Mouse (Mus musculus) heart, postnatal 0 days (tissue): ENCODE data around the gene Nsmf. TPM values are rescaled to one million over a fixed set of nuclear protein-coding genes. Genes with fewer than 3 reads are reported as not detected.

Source experiments
- ATAC-seq: fragments of 200-750 bp; cut with Nextera tagmentation; 2 replicates; pipeline ENCODE4 v1.8.0; 2017; ENCODE audit warnings: low read depth, moderate number of reproducible peaks, moderate library complexity; ENCODE audit not compliant: insufficient read depth
- DNase-seq: peaks from one replicate; pipeline ENCODE4 v3.0.0-alpha.2; 2016; ENCODE audit warnings: low spot score
- H3K27ac ChIP-seq: fragments of 300-500 bp; sonication (generic); 2 replicates; pipeline ENCODE4 v1.5.1; 2014; ENCODE audit warnings: low read depth, mild to moderate bottlenecking
- H3K27me3 ChIP-seq: fragments of 300-500 bp; sonication (generic); 2 replicates; pipeline ENCODE4 v1.6.1; 2014; ENCODE audit warnings: low read length, mixed read lengths; ENCODE audit not compliant: control insufficient read depth, insufficient read depth
- H3K36me3 ChIP-seq: fragments of 300-500 bp; sonication (generic); replicated peaks from 2 replicates; pipeline ENCODE4 v1.6.1; 2014; ENCODE audit warnings: low read length, mixed read lengths; ENCODE audit not compliant: control insufficient read depth, insufficient read depth
- H3K4me1 ChIP-seq: fragments of 300-500 bp; sonication (generic); 2 replicates; pipeline ENCODE4 v1.6.1; 2014; ENCODE audit warnings: antibody characterized with exemption; ENCODE audit not compliant: control insufficient read depth, insufficient read depth
- H3K4me2 ChIP-seq: fragments of 300-500 bp; sonication (generic); 2 replicates; pipeline ENCODE4 v1.6.1; 2014; ENCODE audit warnings: low read depth, mild to moderate bottlenecking, low read length, moderate library complexity
- H3K4me3 ChIP-seq: fragments of 300-500 bp; sonication (generic); 2 replicates; pipeline ENCODE4 v1.5.1; 2014; ENCODE audit warnings: low read depth, low read length
- H3K9ac ChIP-seq: fragments of 300-500 bp; sonication (generic); replicated peaks from 2 replicates; pipeline ENCODE4 v1.6.1; 2014; ENCODE audit warnings: low read depth, low read length, mixed read lengths
- H3K9me3 ChIP-seq: fragments of 300-500 bp; sonication (generic); replicated peaks from 2 replicates; pipeline ENCODE4 v1.6.1; 2016; ENCODE audit warnings: low read length; ENCODE audit not compliant: control insufficient read depth
- CTCF ChIP-seq: IDR thresholded peaks from 2 replicates; pipeline ENCODE4 v1.5.1; 2016; ENCODE audit warnings: antibody characterized with exemption, control low read depth, low read depth
- EP300 ChIP-seq: IDR thresholded peaks from 2 replicates; pipeline ENCODE4 v1.6.1; 2016; ENCODE audit warnings: antibody characterized with exemption, low read depth
- WGBS: fragments of 180-500 bp; shearing (Covaris S2); extraction: QIAGEN DNeasy Blood & Tissue Kit; methylation state at CpG from one replicate; pipeline ENCODE4 v1.1.7; 2014; 5-methylcytosine and 5-hydroxymethylcytosine counted together
- polyA plus RNA-seq: library from polyadenylated mRNA; unstranded; fragments of >200 nt; fragmentation: Nextera tagmentation; extraction: Ambion mirVana; gene quantifications from 2 replicates; pipeline ENCODE4 v1.2.1, GENCODE M21; 2015
- total RNA-seq: library from RNA; depleted of rRNA; stranded (reverse); fragments of >200 nt; gene quantifications from 2 replicates; pipeline ENCODE4 v1.2.3, GENCODE M21; 2014; ENCODE audit warnings: low replicate concordance

Gene Nsmf
- total and polyA plus RNA-seq, 2 experiments from 2014 or later = 33.5 to 86.7 TPM

- H3K27ac ChIP-seq = no peak overlapping the region
- no peak overlapping the region for H3K4me2 ChIP-seq
- peaks cover 15% of the 10 kb centered on the region; the same call in 1 of the 2 replicates for H3K27me3 ChIP-seq
- H3K36me3 ChIP-seq = no peaks in the 10 kb centered on the region
- DNase-seq (no peak), ATAC-seq (no peak)
- no peak overlapping the region for H3K4me3 ChIP-seq
- H3K4me1 ChIP-seq = no peaks in the 10 kb centered on the region
- TF ChIP-seq CTCF = no peak
- TF ChIP-seq EP300 = no peak
- no peak overlapping the region for H3K9ac ChIP-seq
- 58% methylated on average over 3 of the region's 3 CpGs for WGBS
- no peaks in the 10 kb centered on the region for H3K9me3 ChIP-seq
Observed at GRCm38 (mm10) chr2:25098005-25098615, 44.0 kb downstream of the Nsmf start.

GRCm38 (mm10) chr2:25098956-25099355, 44.8 kb downstream of the Nsmf start:
- H3K9ac ChIP-seq = no peak overlapping the region
- H3K9me3 ChIP-seq = no peaks in the 10 kb centered on the region
- H3K4me3 ChIP-seq = no peak overlapping the region
- H3K27me3 ChIP-seq = 0 out of 2 replicates have a peak, but pooled peaks cover 9% of the 10 kb centered on the region
- H3K4me1 ChIP-seq = no peaks in the 10 kb centered on the region
- no peaks in the 10 kb centered on the region for H3K36me3 ChIP-seq
- TF ChIP-seq EP300 (no peak), CTCF (peak; percentile 66)
- H3K27ac ChIP-seq = no peak overlapping the region
- 41% methylated on average over 5 of the region's 5 CpGs for WGBS
- H3K4me2 ChIP-seq = no peak overlapping the region
- peak; percentile 34 for DNase-seq
- peak; percentile 74 for ATAC-seq

DNA sequence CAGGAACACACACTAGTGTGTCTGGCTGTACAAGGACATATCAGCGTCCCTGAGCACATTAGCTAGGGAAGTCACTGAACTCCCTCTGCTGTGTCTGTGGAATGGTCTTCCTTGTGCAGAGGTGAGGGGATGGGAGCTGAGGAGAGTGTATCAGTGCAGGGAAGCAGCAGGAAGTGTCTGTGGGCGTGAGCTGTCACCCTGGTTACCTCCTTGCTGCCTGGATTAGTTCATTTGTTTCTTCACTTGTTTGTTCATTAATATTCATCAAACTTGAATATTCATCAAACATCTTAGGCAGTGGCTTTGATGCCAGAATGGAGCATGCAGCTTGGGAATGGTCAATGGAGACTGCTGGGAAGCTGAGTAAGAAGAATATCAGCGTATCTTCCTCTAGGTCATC, 45.5 kb downstream of the Nsmf start:
- H3K4me3 ChIP-seq = no peak overlapping the region
- H3K9ac ChIP-seq = no peak overlapping the region
- no peaks in the 10 kb centered on the region for H3K36me3 ChIP-seq
- no peak overlapping the region for H3K4me2 ChIP-seq
- no peaks in the 10 kb centered on the region for H3K4me1 ChIP-seq
- no peak for DNase-seq
- no peaks in the 10 kb centered on the region for H3K9me3 ChIP-seq
- TF ChIP-seq CTCF (no peak), EP300 (no peak)
- 0 out of 2 replicates have a peak, but pooled peaks cover 3% of the 10 kb centered on the region for H3K27me3 ChIP-seq
- WGBS = 75% methylated on average over 3 of the region's 3 CpGs
- no peak for ATAC-seq
- no peak overlapping the region for H3K27ac ChIP-seq

DNA sequence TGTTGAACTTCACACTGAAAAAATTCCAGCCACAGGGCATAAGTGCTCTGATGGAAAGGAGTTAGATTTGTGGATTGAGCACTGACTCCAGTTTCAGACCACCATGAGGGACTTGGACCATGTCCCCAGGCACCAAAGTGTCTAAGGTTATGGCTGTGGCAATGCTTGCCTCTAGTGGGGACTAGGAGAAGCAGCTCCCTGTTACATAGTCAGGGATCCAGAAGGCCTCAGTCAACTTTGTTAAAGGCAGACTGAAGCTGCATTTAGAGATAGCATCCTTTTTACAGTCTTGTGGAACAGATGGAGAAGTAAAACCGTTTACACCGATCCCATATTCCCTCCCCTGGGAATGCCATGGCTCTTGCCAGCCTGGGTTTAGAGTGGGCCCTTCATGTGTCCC, 50.0 kb downstream of the Nsmf start:
- TF ChIP-seq EP300 (no peak), CTCF (no peak)
- 86% methylated on average over 2 of the region's 2 CpGs for WGBS
- no peaks in the 10 kb centered on the region for H3K36me3 ChIP-seq

GRCm38 (mm10) chr2:25106045-25106444, 51.9 kb downstream of the Nsmf start:
- Histone ChIP-seq H3K4me3 (no peak overlapping the region), H3K9me3 (no peaks in the 10 kb centered on the region), H3K36me3 (no peaks in the 10 kb centered on the region), H3K27me3 (no peaks in the 10 kb centered on the region), H3K4me2 (no peak overlapping the region), H3K4me1 (peaks cover 22% of the 10 kb centered on the region), H3K27ac (peak overlapping the region; percentile 21), H3K9ac (no peak overlapping the region)
- peak; percentile 45 for DNase-seq
- ATAC-seq = peak; percentile 65
- TF ChIP-seq EP300 (no peak), CTCF (no peak)
- WGBS = 29% methylated on average over 3 of the region's 3 CpGs

More for the DNA sequence above, 50.0 kb downstream of the Nsmf start:
- H3K9ac ChIP-seq = no peak overlapping the region
- H3K4me3 ChIP-seq = no peak overlapping the region
- DNase-seq (no peak), ATAC-seq (no peak)
- no peak overlapping the region for H3K4me2 ChIP-seq
- H3K9me3 ChIP-seq = no peaks in the 10 kb centered on the region
- H3K4me1 ChIP-seq = peaks cover 16% of the 10 kb centered on the region; the same call in 1 of the 2 replicates
- H3K27me3 ChIP-seq = no peaks in the 10 kb centered on the region
- no peak overlapping the region for H3K27ac ChIP-seq

GRCm38 (mm10) chr2:25109487-25109886, 55.3 kb downstream of the Nsmf start:
- DNase-seq = no peak
- no peaks in the 10 kb centered on the region for H3K27me3 ChIP-seq
- no peak overlapping the region for H3K4me3 ChIP-seq
- peaks cover 22% of the 10 kb centered on the region for H3K4me1 ChIP-seq
- H3K36me3 ChIP-seq = no peaks in the 10 kb centered on the region
- no peak overlapping the region for H3K27ac ChIP-seq
- no peak overlapping the region for H3K9ac ChIP-seq
- TF ChIP-seq CTCF = no peak
- no peak for TF ChIP-seq EP300
- H3K4me2 ChIP-seq = no peak overlapping the region
- no peaks in the 10 kb centered on the region for H3K9me3 ChIP-seq
- no peak for ATAC-seq
